Mouse (Mus musculus) activated CD4-positive, CD25-positive, alpha-beta regulatory T cell (primary cell): ENCODE data around the gene Gm10413. TPM values are rescaled to one million over a fixed set of nuclear protein-coding genes. Genes with fewer than 3 reads are reported as not detected.

Experiments
- polyA plus RNA-seq, 2 experiments: library from polyadenylated mRNA; unstranded; fragments of 100-300 nt; shearing (Covaris generic); gene quantifications; one replicate each; pipeline ENCODE4 v1.2.1; 2017

The Gm10413 gene
- polyA plus RNA-seq = not detected

GRCm38 (mm10) chr14:3394793-3395192, at the start of gene Gm10413:
Gene Gm10413, plus strand, starts transcription at chr14:3395093.

GRCm38 (mm10) chr14:3412314-3412713, 17.4 kb downstream of the Gm10413 start, which contains the start of gene Gm10409:
Gene Gm10409, plus strand, starts transcription at chr14:3412614.

GRCm38 (mm10) chr14:3427803-3428202, 32.9 kb downstream of the Gm10413 start, which contains the start of gene Gm3005:
Gene Gm3005, plus strand, starts transcription at chr14:3428103.

GRCm38 (mm10) chr14:3449079-3449478, 54.2 kb downstream of the Gm10413 start, which contains the start of gene Gm10408:
Gene Gm10408, plus strand, starts transcription at chr14:3449379.

Other genes starting within 250 kb of the Gm10413 start
- under 1 TPM in 1 of 2 experiments, not detected in 1; 0.23 TPM for gene Gm5795, start 206.8 kb upstream of the Gm10413 start, polyA plus RNA-seq
- 10 to 100 TPM in 1 of 2 experiments, 1 to 10 TPM in 1; 4.1 to 13.5 TPM for gene D830030K20Rik, start 186.6 kb upstream of the Gm10413 start, polyA plus RNA-seq
- 1 to 10 TPM in 1 of 2 experiments, not detected in 1; 1.6 TPM for gene Gm2956, start 62.5 kb upstream of the Gm10413 start, polyA plus RNA-seq
- gene Gm10409, start 17.5 kb downstream of the Gm10413 start, polyA plus RNA-seq = 1 to 10 TPM; 1.5 to 3.4 TPM
- 1 to 10 TPM; 1.9 to 2.1 TPM for gene Gm3005, start 33.0 kb downstream of the Gm10413 start, polyA plus RNA-seq
- gene Gm10408, start 54.3 kb downstream of the Gm10413 start, polyA plus RNA-seq = under 1 TPM; 0.14 to 0.16 TPM
- not detected for gene Gm3012, start 239.4 kb downstream of the Gm10413 start, polyA plus RNA-seq